Mouse (Mus musculus) lung, postnatal 0 days (tissue): Measurements from ENCODE around the gene Mpg. TPM values are rescaled to one million over a fixed set of nuclear protein-coding genes. Genes with fewer than 3 reads are reported as not detected.

Experiments used
- ATAC-seq: fragments of 200-750 bp; cut with Nextera tagmentation; 2 replicates; pipeline ENCODE4 v1.8.0; 2017; ENCODE audit warnings: moderate library complexity
- DNase-seq: peaks from one replicate; pipeline ENCODE4 v3.0.0-alpha.2; 2016; ENCODE audit warnings: low spot score
- H3K27ac ChIP-seq: fragments of 300-500 bp; sonication (generic); 2 replicates; pipeline ENCODE4 v1.5.1; 2014; ENCODE audit warnings: antibody characterized with exemption, mild to moderate bottlenecking, low read length, mixed read lengths
- H3K27me3 ChIP-seq: fragments of 300-500 bp; sonication (generic); replicated peaks from 2 replicates; pipeline ENCODE4 v1.6.1; 2014; ENCODE audit warnings: low read length, mixed read lengths; ENCODE audit not compliant: insufficient read depth
- H3K36me3 ChIP-seq: fragments of 300-500 bp; sonication (generic); 2 replicates; pipeline ENCODE4 v1.6.1; 2014; ENCODE audit warnings: low read length, mixed read lengths; ENCODE audit not compliant: insufficient read depth
- H3K4me1 ChIP-seq: fragments of 300-500 bp; sonication (generic); 2 replicates; pipeline ENCODE4 v1.6.1; 2014; ENCODE audit warnings: antibody characterized with exemption, low read depth, low read length, mixed read lengths; ENCODE audit not compliant: insufficient read depth
- H3K4me2 ChIP-seq: fragments of 300-500 bp; sonication (generic); replicated peaks from 2 replicates; pipeline ENCODE4 v1.6.1; 2014; ENCODE audit warnings: low read depth, mild to moderate bottlenecking, low read length, moderate library complexity, mixed read lengths
- H3K4me3 ChIP-seq: fragments of 300-500 bp; sonication (generic); 2 replicates; pipeline ENCODE4 v1.5.1; 2014; ENCODE audit warnings: low read depth, low read length
- H3K9ac ChIP-seq: fragments of 300-500 bp; sonication (generic); replicated peaks from 2 replicates; pipeline ENCODE4 v1.6.1; 2014; ENCODE audit warnings: low read depth, mild to moderate bottlenecking
- H3K9me3 ChIP-seq: fragments of 300-500 bp; sonication (generic); 2 replicates; pipeline ENCODE4 v1.6.1; 2016; ENCODE audit warnings: low read length, mixed read lengths
- CTCF ChIP-seq: IDR thresholded peaks from 2 replicates; pipeline ENCODE4 v1.5.1; 2016; ENCODE audit warnings: antibody characterized with exemption, mild to moderate bottlenecking
- EP300 ChIP-seq: IDR thresholded peaks from 2 replicates; pipeline ENCODE4 v1.6.1; 2016; ENCODE audit warnings: antibody characterized with exemption, mild to moderate bottlenecking, control low read depth
- whole genome bisulfite sequencing: fragments of 180-500 bp; shearing (Covaris S2); extraction: QIAGEN DNeasy Blood & Tissue Kit; methylation state at CpG from one replicate; pipeline ENCODE4 v1.1.7; 2014; 5-methylcytosine and 5-hydroxymethylcytosine counted together
- polyA plus RNA-seq: library from polyadenylated mRNA; unstranded; fragments of >200 nt; fragmentation: Nextera tagmentation; extraction: Ambion mirVana; gene quantifications from 2 replicates; pipeline ENCODE4 v1.2.1, GENCODE M21; 2015

Gene Mpg
- polyA plus RNA-seq, 1 experiment from 2014 or later: 22.9 TPM

DNA sequence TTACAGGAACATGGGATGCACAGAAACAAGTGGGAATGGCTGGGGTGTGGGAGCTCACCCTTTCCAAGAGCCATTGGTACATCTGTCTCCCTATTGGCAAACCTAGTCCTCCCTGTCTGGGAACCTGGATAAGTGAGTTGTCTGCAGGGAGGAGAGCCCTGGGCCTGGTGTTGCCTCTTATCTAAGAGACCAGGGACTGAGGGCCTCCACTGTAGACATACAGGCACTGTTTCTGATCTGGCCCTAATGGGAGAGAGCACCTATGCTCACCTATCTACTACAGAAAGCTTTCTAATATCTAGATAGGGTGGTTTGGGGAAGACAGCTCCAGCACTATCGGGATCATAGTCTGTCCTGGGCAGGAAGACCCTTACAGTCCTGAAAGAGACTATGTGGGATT, 29.8 kb downstream of the Mpg start:
- no peak overlapping the region for H3K9ac ChIP-seq

DNA sequence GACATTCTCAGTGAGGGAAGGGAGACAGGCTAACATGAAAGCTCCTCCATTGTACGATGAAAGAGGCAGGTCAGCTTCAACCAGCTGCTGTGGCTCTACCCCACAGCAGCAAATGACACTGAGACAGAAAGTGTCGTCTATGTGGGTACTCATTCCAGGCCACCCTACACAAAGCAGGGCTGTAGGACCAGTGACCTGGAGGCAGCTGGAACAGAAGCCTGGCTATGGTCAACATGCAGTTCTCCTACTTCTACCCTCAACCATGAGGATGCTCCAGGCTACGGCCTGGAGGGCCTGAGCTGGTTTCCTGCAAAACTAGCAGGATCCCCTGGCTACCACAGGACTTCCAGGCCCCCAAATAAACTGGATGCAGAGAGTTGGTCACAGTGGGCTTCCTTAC, 30.3 kb downstream of the Mpg start:
- no peak overlapping the region for H3K4me3 ChIP-seq
- H3K36me3 ChIP-seq: peaks cover 9% of the 10 kb centered on the region; the same call in 1 of the 2 replicates
- H3K27ac ChIP-seq: no peak overlapping the region
- H3K9ac ChIP-seq: no peak overlapping the region
- no peak for TF ChIP-seq EP300
- TF ChIP-seq CTCF: no peak
- ATAC-seq (no peak), DNase-seq (no peak)
- H3K9me3 ChIP-seq: no peaks in the 10 kb centered on the region
- H3K4me2 ChIP-seq: no peak overlapping the region
- no peaks in the 10 kb centered on the region for H3K27me3 ChIP-seq
- no peaks in the 10 kb centered on the region for H3K4me1 ChIP-seq
- WGBS: 86% methylated on average over 3 of the region's 3 CpGs

More for the DNA sequence above, 29.8 kb downstream of the Mpg start:
- H3K4me2 ChIP-seq: no peak overlapping the region
- 93% methylated on average over 1 of the region's 1 CpGs for WGBS
- H3K4me3 ChIP-seq: no peak overlapping the region
- H3K27ac ChIP-seq: no peak overlapping the region
- no peaks in the 10 kb centered on the region for H3K4me1 ChIP-seq
- DNase-seq (no peak), ATAC-seq (no peak)
- H3K36me3 ChIP-seq: peaks cover 9% of the 10 kb centered on the region; the same call in 1 of the 2 replicates
- no peak for TF ChIP-seq EP300
- TF ChIP-seq CTCF: no peak
- no peaks in the 10 kb centered on the region for H3K27me3 ChIP-seq
- H3K9me3 ChIP-seq: no peaks in the 10 kb centered on the region

DNA sequence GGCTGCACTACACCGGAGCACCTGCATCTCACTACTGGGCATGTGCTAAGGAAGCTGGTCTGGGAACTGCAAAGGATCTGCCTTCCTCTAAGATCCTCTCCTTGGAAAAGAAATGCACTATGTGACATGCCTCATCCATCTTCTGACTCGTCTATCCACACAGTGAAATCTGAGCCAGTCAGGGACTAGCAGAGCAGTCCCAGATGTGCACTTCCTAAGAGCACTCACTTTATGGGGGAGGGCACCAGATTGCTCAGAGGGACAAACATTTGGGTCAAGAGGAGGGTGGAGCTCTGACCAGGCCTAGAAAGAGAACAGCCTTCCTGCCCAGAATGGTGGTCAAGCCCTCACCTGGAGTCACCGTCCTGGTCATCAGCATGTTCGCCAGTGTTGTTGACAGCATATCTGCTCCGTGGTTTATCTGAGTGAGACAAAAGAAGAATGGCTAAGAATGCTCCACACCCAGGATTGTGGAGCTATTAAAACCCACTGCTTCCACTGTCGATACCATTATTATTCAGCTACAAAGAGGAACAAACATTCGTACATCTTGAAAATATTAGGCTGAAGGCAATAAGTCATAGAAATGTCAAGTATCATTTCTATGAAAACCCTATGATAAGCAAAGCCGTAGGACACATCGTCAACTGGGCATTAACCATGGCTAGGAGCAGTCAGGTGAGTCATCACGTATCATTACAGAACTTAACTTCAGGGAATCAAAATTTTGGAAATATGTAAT, 36.5 kb downstream of the Mpg start:
- H3K9me3 ChIP-seq: no peaks in the 10 kb centered on the region
- no peak overlapping the region for H3K27ac ChIP-seq
- no peak overlapping the region for H3K4me3 ChIP-seq
- 0 out of 2 replicates have a peak, but pooled peaks cover 4% of the 10 kb centered on the region for H3K36me3 ChIP-seq
- ATAC-seq: no peak
- no peak overlapping the region for H3K9ac ChIP-seq
- no peak for DNase-seq
- no peak for TF ChIP-seq EP300
- no peak for TF ChIP-seq CTCF
- H3K4me1 ChIP-seq: peaks cover 5% of the 10 kb centered on the region; the same call in 1 of the 2 replicates
- 71% methylated on average over 10 of the region's 10 CpGs for WGBS
- no peaks in the 10 kb centered on the region for H3K27me3 ChIP-seq
- no peak overlapping the region for H3K4me2 ChIP-seq

DNA sequence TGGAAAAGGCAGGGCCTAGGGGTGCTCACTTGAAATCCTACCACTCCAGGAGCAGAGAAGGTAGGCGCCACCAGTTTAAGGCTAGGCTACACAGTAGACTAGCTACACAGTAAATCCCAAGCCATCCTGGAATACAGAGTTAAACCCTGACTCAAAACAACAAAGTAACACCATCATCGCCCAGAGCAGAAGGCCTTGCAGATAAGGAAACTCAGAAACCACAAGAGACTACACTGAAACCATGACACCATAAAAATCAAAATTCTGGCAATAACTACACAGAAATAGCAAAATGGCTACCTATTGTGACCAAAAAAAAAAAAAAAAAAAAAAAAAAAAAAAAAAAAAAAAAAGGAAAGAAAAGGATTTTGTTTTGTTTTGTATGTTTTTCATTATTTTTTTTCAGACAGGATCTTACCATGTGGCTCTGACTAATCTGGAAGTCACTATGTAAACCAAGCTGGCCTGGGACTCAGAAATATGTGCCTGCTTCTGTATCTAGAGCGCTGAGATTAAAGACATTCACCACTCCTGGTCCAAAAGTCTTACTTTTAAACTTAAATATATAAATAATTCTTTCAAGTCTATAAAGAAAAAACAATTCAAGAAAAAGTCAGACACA, 38.9 kb downstream of the Mpg start:
- 91% methylated on average over 3 of the region's 3 CpGs for WGBS
- Histone ChIP-seq H3K27me3 (no peaks in the 10 kb centered on the region), H3K27ac (no peak overlapping the region), H3K36me3 (0 out of 2 replicates have a peak, but pooled peaks cover 4% of the 10 kb centered on the region), H3K4me1 (peaks cover 5% of the 10 kb centered on the region; the same call in 1 of the 2 replicates), H3K4me3 (no peak overlapping the region), H3K9me3 (no peaks in the 10 kb centered on the region), H3K9ac (no peak overlapping the region), H3K4me2 (no peak overlapping the region)
- no peak for ATAC-seq
- TF ChIP-seq EP300: no peak
- TF ChIP-seq CTCF: no peak
- DNase-seq: no peak

DNA sequence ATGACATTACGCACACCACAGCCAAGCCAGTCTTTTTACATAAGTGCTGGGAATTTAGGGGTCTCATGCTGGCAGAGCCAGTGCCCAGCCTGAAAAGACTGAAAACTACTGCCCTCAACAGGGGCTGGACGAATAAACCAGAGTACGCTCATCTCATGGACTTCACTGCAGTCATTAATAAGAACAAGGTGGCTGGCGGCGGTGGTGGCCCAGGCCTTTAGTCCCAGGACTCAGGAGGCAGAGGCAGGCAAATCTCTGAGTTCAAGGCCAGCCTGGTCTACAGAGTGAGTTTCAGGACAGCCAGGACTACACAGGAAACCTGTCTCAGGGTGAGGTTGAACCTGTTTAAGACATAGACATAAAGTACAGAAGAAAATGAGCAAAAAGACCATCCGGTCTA, 39.9 kb downstream of the Mpg start:
- WGBS: 90% methylated on average over 6 of the region's 6 CpGs
- H3K27ac ChIP-seq: no peak overlapping the region

GRCm38 (mm10) chr11:32266776-32267175, 40.5 kb downstream of the Mpg start:
- H3K4me1 ChIP-seq: peaks cover 5% of the 10 kb centered on the region; the same call in 1 of the 2 replicates
- WGBS: 19% methylated on average over 6 of the region's 6 CpGs
- ATAC-seq (no peak), DNase-seq (no peak)
- H3K27me3 ChIP-seq: no peaks in the 10 kb centered on the region
- H3K36me3 ChIP-seq: no peaks in the 10 kb centered on the region
- peak overlapping the region; percentile 88 for H3K9ac ChIP-seq
- no peaks in the 10 kb centered on the region for H3K9me3 ChIP-seq
- H3K4me2 ChIP-seq: peak overlapping the region; percentile 64
- TF ChIP-seq CTCF (no peak), EP300 (no peak)
- peak overlapping the region; percentile 67 for H3K4me3 ChIP-seq
- H3K27ac ChIP-seq: peak overlapping the region; percentile 90

More for the DNA sequence above, 39.9 kb downstream of the Mpg start:
- no peak for DNase-seq
- H3K36me3 ChIP-seq: no peaks in the 10 kb centered on the region
- no peak overlapping the region for H3K4me2 ChIP-seq
- no peaks in the 10 kb centered on the region for H3K9me3 ChIP-seq
- no peak overlapping the region for H3K4me3 ChIP-seq
- TF ChIP-seq EP300: no peak
- no peak for TF ChIP-seq CTCF
- no peaks in the 10 kb centered on the region for H3K27me3 ChIP-seq
- no peak for ATAC-seq
- no peak overlapping the region for H3K9ac ChIP-seq
- peaks cover 5% of the 10 kb centered on the region; the same call in 1 of the 2 replicates for H3K4me1 ChIP-seq
